Mouse (Mus musculus) adipocyte (in vitro differentiated cells): ENCODE results near the gene Epop.
A peak's percentile ranks its signal among the peaks of the same experiment; 100 is the strongest.

Experiments used
- DNase-seq: peaks from one replicate; pipeline ENCODE4 v3.0.0-alpha.2; 2016; ENCODE audit warnings: low spot score

Epop gene

GRCm38 (mm10) chr11:97629576-97629975 lies at the start of gene Epop:
TSS of gene Epop (minus strand) at chr11:97629702.
- DNase-seq = no peak

- no peak for DNase-seq
These were observed 48.8 kb upstream of the Epop start for GRCm38 (mm10) chr11:97678301-97678700.

GRCm38 (mm10) chr11:97677842-97678241 lies 48.3 kb upstream of the Epop start:
- DNase-seq = no peak

GRCm38 (mm10) chr11:97677381-97677780 lies 47.9 kb upstream of the Epop start:
- no peak for DNase-seq

GRCm38 (mm10) chr11:97676050-97676754 lies 46.7 kb upstream of the Epop start:
- no peak for DNase-seq

- no peak for DNase-seq
These were observed 43.6 kb upstream of the Epop start for GRCm38 (mm10) chr11:97673148-97673547.

GRCm38 (mm10) chr11:97671177-97671527 lies 41.6 kb upstream of the Epop start:
- DNase-seq = no peak

- no peak for DNase-seq
These were observed 41.0 kb upstream of the Epop start for GRCm38 (mm10) chr11:97670234-97671176.

- peak; percentile 73 for DNase-seq
These were observed 40.3 kb upstream of the Epop start for GRCm38 (mm10) chr11:97669829-97670228.

GRCm38 (mm10) chr11:97669268-97669667 lies 39.8 kb upstream of the Epop start:
- DNase-seq = no peak

GRCm38 (mm10) chr11:97668160-97668559 lies 38.7 kb upstream of the Epop start:
- DNase-seq = no peak

GRCm38 (mm10) chr11:97666794-97667193 lies 37.3 kb upstream of the Epop start:
- DNase-seq = no peak

GRCm38 (mm10) chr11:97666221-97666620 lies 36.7 kb upstream of the Epop start:
- DNase-seq = no peak

GRCm38 (mm10) chr11:97665431-97665830 lies 35.9 kb upstream of the Epop start:
- no peak for DNase-seq

- no peak for DNase-seq
These were observed 35.3 kb upstream of the Epop start for GRCm38 (mm10) chr11:97664771-97665240.

GRCm38 (mm10) chr11:97664339-97664665 lies 34.8 kb upstream of the Epop start:
- DNase-seq = no peak

- peak; percentile 46 for DNase-seq
These were observed 34.2 kb upstream of the Epop start for GRCm38 (mm10) chr11:97663528-97664338.

- peak; percentile 80 for DNase-seq
These were observed 33.5 kb upstream of the Epop start, which contains the start of gene Mllt6 for GRCm38 (mm10) chr11:97662893-97663527. TSS of gene Mllt6 (plus strand) at chr11:97663414.

GRCm38 (mm10) chr11:97662207-97662892 lies 32.8 kb upstream of the Epop start:
- DNase-seq = no peak

- DNase-seq = no peak
These were observed 32.2 kb upstream of the Epop start for GRCm38 (mm10) chr11:97661648-97662133.
